Mouse (Mus musculus): ENCODE results near the gene Efemp2. TPM values are rescaled to one million over a fixed set of nuclear protein-coding genes. Genes with fewer than 3 reads are reported as not detected.
A peak's percentile ranks its signal among the peaks of the same experiment; 100 is the strongest.

Gene Efemp2
- total RNA-seq, 2 experiments from 2014 or later: 4.0 to 5.6 TPM

DNA sequence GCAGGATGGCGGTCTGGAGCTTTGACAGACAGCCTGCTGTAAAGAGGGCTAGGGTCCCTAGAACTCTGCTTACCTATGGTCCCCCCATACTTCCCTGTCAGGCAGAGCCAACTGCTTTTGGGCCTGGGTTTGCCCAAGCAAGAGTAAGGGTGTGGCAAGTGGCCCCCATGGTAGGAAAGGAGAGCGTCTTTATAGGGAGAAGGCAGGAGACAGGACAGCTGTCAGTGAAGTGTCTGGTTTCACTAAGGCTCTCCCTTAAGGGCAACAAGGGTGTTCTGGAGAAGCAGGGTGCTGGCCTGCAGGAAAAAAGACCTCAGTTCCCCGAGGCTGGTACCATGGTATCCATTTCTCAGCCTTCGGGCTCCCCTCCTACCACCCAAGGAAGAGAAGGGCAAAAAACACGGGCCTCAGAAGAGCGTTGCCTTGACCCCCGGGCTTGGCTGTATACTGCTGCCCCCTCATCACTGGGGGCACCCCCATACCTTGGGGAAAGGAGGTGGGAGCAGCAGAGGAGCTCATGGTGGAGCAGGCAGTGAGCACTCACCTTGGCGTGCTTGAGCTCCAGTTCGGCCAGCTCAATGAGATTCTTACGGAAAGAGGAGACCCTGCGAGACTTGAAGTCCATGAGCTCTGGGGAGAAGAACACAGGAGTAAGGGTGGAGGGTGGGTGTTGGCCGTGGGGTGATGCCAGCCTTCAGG, 21.7 kb downstream of the Efemp2 start:
- DNase-seq (ENCODE audit: low spot score): no peak

DNA sequence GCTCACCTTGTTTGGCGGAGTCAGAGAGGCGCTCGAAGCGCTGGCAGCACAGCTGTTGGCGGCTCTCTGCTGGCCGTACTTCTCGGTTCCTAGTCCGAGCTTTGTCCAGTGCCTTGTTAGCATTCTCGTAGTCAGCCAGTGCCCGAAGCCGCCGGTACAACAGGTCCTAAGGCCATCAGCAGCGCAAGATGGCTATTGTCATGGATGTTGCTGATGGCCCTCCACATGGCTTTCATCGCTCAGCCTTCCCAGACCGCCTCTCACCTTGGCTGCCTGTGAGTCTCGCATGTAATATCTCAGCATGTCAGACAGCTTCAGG, 22.3 kb downstream of the Efemp2 start:
- no peak for DNase-seq (ENCODE audit: low spot score)

DNA sequence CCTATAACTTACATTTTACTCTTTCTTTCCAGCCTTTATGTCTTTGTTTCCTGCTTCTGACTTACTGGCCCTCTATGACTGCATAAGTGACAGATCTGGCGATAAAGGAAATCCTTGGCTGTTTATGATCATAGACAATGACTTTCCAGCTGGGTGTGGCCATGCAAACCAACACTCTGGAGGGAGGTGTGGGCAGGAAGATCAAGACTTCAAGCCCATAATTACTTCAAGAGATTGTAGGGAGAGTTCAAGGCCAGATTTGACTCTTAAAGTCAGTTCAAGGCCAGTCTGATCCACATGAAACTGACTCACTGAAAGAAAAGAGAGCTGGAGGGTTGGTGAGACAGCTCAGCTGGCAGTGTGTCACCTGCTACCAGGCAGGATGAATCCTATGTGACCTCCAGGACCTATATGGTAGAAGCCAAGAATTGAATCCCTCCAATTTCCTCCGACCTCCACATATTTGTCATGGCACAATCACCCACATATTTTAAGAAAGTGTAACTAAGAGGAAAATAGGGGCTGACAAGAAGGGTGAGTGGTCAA, 26.6 kb downstream of the Efemp2 start:
- no peak for DNase-seq (ENCODE audit: low spot score)

DNA sequence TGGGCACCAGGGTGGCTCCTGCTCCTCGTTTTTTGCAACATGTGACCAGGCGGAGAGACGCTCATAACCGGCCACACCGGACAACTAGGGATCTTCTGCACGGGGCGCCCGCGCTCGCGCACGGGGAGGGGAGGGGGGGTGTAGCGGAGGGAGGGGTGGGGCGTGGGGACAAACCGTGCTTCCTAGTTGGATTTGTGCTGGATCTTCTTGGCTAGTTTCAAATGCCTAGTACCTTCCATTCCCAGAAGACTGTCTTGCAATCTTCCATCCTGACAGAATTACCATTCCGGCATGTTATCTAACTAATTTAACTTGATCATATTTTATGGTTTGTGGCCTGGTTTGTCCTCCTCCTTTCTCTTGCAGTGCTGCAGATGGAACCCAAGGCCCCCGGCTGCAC, 29.9 kb downstream of the Efemp2 start, which contains the start of gene 1700020D05Rik:
TSS of gene 1700020D05Rik (minus strand) at position 101 of the 400 bp plus-strand sequence.
- DNase-seq (ENCODE audit: low spot score): no peak

DNA sequence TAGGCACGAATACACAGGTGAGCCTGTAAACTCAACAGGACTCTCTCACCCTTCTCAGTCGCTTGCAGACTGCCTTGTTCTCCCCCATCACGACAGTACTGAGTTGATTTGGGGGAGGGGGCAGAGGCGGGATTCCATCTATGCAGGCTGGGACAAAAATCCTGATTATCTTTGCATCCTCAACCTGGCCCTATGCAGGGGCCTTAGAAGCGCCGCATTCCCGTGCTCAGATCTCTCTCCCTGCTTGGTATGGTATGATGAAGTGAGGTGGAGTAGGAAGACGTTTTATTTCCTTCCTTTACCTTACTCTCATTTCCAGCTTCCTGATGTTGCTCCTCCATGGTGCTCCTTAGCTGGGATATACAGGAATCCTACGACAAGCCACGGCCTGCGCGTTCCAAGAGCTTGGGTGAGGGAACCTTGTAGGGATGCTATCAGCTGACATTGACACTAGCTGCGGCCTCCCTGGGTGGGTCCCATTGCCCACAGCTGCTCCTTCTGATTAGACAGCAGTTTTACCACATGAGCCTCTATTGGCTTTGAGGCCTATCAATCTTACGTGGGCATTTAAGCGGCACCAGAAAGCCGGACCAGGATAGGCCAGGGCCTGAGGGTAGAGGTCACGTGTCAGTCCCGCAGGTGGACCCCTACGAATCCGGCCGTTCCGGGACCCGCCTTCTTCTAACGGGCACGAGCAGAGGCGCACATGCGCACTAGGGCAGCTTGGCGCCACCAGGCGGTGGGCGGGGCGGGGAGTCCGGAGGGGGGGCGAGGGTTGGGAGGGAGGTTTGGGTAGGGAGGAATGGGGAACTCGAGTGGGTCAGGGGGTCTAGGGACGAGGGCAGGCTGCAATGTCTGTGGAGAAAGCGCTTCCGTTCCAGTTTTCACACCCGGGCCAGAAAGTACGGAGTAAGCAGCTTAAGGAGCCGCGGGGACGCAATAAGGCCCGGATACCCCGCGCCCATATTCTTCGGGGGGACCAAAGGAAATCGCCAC, 36.6 kb downstream of the Efemp2 start, which contains the start of gene Snx32:
TSS of gene Snx32 (minus strand) at position 508 of the 996 bp plus-strand sequence.
- DNase-seq (ENCODE audit: low spot score): peak; percentile 99

DNA sequence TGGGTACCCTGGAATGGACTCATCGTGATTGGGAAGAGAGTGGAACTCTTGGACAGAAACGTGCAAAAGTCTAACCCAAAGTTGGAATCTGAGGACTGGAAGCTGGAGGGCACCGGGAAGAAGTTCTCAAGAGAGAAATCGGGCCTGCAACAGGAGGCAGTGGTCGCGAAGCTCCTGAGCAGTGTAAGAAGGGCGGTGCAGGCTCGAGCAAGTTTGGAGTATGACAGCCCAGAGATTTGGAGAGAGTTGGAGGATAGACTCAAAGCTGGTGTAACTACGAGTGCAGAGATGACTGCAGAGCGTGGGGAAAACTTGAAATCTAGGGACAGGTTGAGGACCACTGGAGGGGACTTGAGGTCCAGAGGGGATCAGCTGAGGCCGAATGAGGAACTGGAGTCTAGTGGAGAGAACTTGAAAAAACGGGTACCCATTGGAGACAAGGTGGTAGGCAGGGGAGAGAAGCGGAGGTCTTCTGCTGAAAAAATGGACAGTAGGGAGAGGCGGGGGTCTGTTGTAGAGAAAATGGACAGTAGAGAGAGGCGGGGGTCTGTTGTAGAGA, 37.4 kb downstream of the Efemp2 start:
- DNase-seq (ENCODE audit: low spot score): no peak

DNA sequence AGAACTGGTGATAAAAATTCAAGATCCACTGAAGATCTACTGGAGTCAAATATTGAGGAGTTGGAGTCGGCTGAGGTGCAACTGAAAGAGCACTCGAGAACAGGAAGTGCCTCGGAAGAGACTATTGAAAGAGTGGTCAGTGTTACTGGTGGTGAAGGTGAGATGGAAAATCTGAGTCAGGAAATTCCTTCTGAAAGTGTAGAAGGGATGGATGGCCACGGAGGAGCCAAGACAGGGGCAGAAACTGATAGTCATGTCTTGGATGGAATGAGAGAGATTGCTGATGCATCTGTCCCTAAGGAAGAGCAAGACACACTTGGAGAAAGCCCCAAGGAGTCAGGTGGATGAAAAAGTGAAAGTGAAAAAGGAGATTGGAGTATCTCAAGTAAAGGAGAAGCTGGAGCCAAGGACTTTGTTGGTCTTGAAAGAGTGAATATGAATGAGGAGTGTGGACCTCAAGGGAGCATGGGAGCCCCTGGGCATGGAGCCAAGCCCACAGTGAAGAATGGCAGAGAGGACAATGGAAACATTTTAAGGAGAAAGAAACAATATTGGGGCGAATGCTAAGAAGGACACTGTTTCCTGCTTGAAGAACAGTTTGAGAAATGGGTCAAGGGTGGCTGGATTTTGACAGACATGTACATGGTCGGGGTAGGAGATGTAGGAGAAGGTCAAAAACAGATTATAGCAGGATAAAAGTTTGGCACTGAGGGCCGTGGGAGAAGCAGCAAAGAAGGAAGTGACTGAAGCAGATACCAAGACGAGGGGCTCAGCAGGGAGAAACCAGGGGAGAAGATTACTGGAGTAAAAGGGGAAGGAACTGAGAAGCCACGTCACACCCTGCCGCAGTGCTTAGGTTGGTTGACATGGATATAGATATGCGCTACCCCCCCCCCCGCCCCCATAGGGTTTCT, 38.6 kb downstream of the Efemp2 start:
- DNase-seq (ENCODE audit: low spot score): no peak

DNA sequence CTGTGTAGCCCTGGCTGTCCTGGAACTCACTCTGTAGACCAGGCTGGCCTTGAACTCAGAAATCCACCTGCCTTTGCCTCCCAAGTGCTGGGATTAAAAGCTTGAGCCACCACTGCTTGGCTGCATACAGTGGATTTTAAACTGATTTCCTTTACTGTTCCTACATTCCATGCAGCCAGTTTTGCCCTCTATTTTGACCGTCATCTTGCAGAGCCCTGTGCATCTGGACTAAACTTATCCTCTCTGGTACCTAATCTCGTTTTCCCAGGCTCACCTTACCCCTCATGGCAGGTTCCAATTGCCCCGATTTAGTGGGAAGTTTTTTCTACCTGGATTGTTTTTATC, 39.2 kb downstream of the Efemp2 start:
- no peak for DNase-seq (ENCODE audit: low spot score)

DNA sequence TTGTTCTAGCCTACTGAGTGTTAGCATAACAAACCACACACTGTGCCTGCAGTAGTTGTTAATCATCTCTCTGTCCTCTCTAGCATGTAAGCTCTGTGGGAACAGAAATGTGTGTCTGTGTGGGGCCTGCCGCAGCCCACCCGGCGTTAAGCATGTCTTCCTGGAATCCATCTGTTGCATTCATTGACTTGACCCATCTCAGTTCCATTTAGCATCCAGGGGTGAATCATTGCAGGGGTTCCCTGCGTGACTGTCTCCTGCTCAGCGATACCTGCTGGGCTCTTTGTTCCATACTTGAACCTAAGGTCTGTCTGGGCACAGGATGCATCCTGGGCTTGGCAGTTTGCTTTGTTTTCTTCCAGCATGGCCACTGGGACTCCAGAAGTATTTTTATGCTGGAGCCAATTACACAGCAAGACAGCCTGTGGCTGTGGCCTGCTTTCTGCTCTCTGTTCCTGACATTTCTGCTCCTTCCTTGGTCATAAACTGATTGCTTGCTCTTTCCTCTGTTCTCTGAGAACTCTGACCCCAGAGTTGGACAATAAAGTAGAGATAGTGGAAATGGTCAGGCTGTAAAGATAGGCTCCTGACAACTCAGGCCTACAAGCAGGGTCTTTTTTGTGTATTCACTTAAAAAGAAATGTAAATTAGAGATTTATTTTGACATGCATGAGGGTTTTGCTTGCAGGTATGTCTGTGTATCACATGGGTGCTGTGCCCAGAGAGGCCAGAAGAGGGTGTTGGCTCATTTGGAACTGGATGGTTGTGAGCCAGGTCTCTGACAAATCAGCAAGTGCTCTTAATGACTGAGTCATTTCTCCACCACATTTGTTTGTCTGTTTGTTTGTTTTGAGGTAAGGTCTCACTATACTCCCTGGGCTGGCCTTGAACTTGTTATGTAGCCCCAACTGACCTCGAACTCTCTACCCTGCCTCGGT, 42.4 kb downstream of the Efemp2 start:
- DNase-seq (ENCODE audit: low spot score): no peak

DNA sequence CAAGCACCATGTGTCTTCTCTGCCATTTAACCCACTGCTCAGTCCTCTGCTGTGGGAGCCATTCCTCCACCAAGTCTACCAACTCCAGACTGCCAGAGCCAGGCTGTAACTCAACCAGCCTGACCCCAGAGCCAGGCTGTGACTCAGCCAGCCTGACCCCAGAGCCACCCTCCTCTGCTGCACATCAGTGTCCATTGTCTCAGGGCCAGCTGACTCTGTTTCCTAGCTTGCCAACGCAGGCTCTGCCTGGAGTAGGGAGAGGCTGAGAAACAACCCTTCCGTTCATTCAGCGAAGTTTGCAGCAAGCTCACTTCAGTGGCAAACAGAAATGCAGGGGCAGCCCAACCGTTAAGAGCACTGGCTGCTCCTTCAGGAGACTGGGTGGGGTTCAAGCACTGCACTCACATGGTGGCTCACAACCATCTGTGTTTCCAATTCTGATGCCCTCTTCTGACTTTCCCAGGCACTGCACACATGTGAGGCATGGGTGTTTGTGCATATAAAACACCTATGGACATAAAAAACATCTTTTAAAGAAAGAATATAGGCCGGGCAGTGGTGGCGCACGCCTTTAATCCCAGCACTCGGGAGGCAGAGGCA, 43.3 kb downstream of the Efemp2 start:
- no peak for DNase-seq (ENCODE audit: low spot score)

DNA sequence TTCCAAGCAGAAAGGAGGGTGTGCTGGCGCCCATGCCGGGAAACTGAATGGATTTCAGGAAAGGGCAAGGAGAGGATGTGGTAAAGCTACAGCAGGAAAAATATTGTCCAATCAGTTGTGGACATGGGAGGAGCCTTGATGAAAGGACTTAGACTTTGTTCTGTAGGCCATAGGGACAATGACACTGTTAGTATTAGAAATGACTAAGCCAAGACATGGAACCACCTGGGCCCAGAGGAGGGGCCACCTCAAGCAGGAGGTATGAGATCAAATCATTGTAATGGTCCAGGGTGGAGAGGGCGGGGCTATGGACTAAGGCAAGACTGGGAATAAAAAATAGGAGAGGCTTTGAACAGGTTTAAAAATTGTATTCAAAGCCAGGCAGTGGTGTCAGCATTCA, 45.0 kb downstream of the Efemp2 start:
- no peak for DNase-seq (ENCODE audit: low spot score)

DNA sequence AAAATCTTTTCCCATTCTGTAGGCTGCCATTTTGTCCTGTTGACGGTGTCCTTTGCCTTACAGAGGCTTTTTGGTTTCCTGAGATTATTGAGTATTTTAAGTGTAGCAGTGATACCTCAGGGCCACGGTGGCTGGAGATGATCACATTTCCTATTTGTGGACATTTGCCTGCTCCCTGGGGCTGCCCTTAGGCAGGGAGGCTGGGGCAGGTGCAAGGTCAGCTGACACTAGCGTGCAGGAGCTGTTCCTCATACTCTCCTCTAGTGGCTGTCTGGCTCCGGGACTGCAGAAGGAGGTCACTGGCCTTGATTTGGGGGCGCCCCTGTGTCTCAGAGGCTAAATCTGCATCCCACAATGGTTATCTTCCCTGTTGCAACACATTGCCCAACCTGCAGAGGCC, 51.5 kb downstream of the Efemp2 start:
- DNase-seq (ENCODE audit: low spot score): no peak

DNA sequence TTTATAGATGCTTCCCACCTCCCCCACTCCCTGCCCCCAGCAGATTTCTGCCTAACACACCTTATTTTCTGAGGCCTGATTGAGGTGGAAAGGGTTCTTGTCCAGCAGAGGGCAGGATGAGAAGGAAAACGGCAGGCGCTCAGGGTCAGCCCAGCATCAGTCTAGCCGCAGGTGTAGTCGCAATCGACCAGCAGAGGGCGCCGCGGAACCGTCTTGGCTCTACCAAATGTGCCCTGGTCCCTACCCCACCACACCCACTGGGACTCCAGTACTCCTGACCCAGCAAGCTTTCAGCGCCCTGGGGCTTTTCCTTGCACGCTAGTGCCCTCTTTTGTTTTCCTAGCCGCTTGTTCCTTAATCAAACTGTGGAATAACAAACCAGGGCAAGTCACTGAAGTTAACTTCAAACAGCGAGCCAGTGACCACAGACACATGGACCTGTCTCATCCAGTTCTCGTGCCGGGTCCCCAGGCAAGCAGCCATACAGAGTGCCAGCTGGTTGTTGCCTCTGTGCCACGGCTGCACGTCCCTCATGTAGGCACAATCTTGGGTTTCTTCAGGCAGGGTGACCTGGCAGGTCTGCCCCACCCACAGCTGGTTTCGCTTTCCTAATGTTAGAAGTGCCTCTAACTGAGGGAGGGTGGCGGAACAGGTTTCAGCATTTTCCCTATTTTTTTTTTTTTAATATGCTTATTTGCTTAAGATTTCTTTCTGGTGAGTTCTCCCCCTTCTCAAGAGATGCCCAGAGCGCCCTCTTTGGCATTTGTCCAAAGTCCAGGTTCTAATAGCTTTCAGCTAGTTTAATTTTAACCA, 55.8 kb downstream of the Efemp2 start:
- DNase-seq (ENCODE audit: low spot score): peak; percentile 98

DNA sequence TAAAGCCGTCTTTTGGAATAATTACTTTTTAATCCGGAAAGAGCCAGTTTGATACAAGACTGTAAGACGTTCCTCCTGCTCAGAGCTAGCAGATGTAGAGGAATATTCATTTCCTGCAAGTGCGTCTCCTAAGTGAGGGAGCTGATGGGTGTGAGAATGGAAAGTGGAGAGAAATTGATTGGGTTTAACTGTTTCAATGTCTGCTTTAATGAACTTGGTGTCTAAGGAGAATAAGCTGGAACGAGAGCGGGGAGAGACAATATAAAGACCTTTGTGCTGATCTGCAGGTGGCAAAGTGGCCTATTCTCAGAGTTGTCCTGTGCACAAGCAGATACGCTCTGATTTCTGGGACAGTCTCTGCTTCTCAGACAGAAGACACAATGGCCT, 56.4 kb downstream of the Efemp2 start:
- DNase-seq (ENCODE audit: low spot score): no peak

All from gastrocnemius, adult 18-20 months (tissue).